Mouse (Mus musculus) lung, postnatal 0 days (tissue): Measurements from ENCODE around the gene Slc8a2.

Experiments
- CTCF ChIP-seq: IDR thresholded peaks from 2 replicates; pipeline ENCODE4 v1.5.1; 2016; ENCODE audit warnings: antibody characterized with exemption, mild to moderate bottlenecking
- EP300 ChIP-seq: IDR thresholded peaks from 2 replicates; pipeline ENCODE4 v1.6.1; 2016; ENCODE audit warnings: antibody characterized with exemption, mild to moderate bottlenecking, control low read depth

GRCm38 (mm10) chr7:16193702-16194101 lies 64.1 kb downstream of the Slc8a2 start:
- TF ChIP-seq CTCF = no peak
- no peak for TF ChIP-seq EP300
